Mouse (Mus musculus) heart, embryonic 14.5 days (tissue): ENCODE data around the gene Kctd7. TPM values are rescaled to one million over a fixed set of nuclear protein-coding genes. Genes with fewer than 3 reads are reported as not detected.

ENCODE experiments used
- ATAC-seq: fragments of 200-750 bp; cut with Nextera tagmentation; 2 replicates; pipeline ENCODE4 v1.8.0; 2017; ENCODE audit warnings: low read depth, moderate TSS enrichment; ENCODE audit not compliant: insufficient number of reproducible peaks, insufficient read depth, low FRiP score
- H3K27ac ChIP-seq, 2 experiments: fragments of 200-500 bp in 1 of 2; fragments of 300-500 bp in 1 of 2; sonication (generic) in 1 of 2; replicated peaks in 1 of 2; 2 replicates each; pipeline ENCODE4 v1.5.1; 2012 to 2014; ENCODE audit warnings: low read depth in 2 of 2, low read length in 2 of 2, control low read depth in 1 of 2, mild to moderate bottlenecking in 1 of 2, mixed read lengths in 1 of 2; ENCODE audit not compliant: control insufficient read depth in 1 of 2, insufficient read depth in 1 of 2
- H3K27me3 ChIP-seq: fragments of 300-500 bp; sonication (generic); 2 replicates; pipeline ENCODE4 v1.6.1; 2014; ENCODE audit warnings: mild to moderate bottlenecking, low read length, control low read depth; ENCODE audit not compliant: control insufficient read depth, insufficient read depth
- H3K36me3 ChIP-seq: fragments of 300-500 bp; sonication (generic); 2 replicates; pipeline ENCODE4 v1.6.1; 2014; ENCODE audit warnings: mild to moderate bottlenecking, control low read depth, low read length, mixed read lengths; ENCODE audit not compliant: control insufficient read depth, insufficient read depth
- H3K4me1 ChIP-seq, 2 experiments: fragments of 200-500 bp in 1 of 2; fragments of 300-500 bp in 1 of 2; sonication (generic) in 1 of 2; 2 replicates each; pipeline ENCODE4 v1.6.1; 2012 to 2014; ENCODE audit warnings: low read length in 2 of 2, control low read depth in 1 of 2, mixed read lengths in 1 of 2; ENCODE audit not compliant: control insufficient read depth in 2 of 2, insufficient read depth in 2 of 2
- H3K4me2 ChIP-seq: fragments of 300-500 bp; sonication (generic); 2 replicates; pipeline ENCODE4 v1.6.1; 2014; ENCODE audit warnings: mild to moderate bottlenecking, low read length
- H3K4me3 ChIP-seq, 2 experiments: fragments of 200-500 bp in 1 of 2; fragments of 300-500 bp in 1 of 2; sonication (generic) in 1 of 2; 2 replicates each; pipeline ENCODE4 v1.5.1; 2012 to 2014; ENCODE audit warnings: low read length in 2 of 2, mild to moderate bottlenecking in 2 of 2, control low read depth in 1 of 2, low read depth in 1 of 2, moderate library complexity in 1 of 2; ENCODE audit not compliant: control insufficient read depth in 1 of 2, insufficient read depth in 1 of 2
- H3K9ac ChIP-seq: fragments of 300-500 bp; sonication (generic); 2 replicates; pipeline ENCODE4 v1.6.1; 2014; ENCODE audit warnings: mild to moderate bottlenecking, low read length
- H3K9me3 ChIP-seq: fragments of 300-500 bp; sonication (generic); 2 replicates; pipeline ENCODE4 v1.6.1; 2016; ENCODE audit warnings: low read length, control low read depth; ENCODE audit not compliant: control insufficient read depth
- WGBS: fragments of 180-500 bp; shearing (Covaris S2); extraction: QIAGEN DNeasy Blood & Tissue Kit; methylation state at CpG from one replicate; pipeline ENCODE4 v1.1.7; 2014; 5-methylcytosine and 5-hydroxymethylcytosine counted together
- polyA plus RNA-seq: library from polyadenylated mRNA; unstranded; fragments of >200 nt; fragmentation: Nextera tagmentation; extraction: Ambion mirVana; gene quantifications from 2 replicates; pipeline ENCODE4 v1.2.1, GENCODE M21; 2014

Gene Kctd7
- polyA plus RNA-seq, 1 experiment from 2014 or later, result 4.8 TPM

DNA sequence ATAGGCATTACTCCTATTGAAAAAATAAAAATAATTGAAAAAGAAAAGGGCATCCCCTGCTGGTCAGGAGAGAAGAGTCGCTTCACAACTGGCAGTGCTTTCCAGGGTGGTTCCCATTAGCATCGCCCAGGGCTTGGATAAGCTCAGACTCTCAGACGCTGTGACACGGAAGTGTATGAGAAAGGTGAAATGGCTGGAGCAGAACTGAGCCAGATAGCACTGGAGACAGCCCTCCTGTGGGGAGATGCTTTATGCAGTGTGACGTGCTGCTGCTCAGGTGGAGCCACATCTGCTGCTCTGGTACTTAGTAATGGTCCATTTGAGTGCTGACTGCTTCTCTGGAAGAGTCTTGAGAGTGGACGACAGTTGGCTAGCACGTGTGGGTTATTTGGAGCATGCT, 35.7 kb downstream of the Kctd7 start:
- H3K36me3 ChIP-seq, result no peaks in the 10 kb centered on the region
- H3K27ac ChIP-seq, result no peak overlapping the region
- no peaks in the 10 kb centered on the region for H3K9me3 ChIP-seq
- ATAC-seq, result no peak
- H3K9ac ChIP-seq, result no peak overlapping the region
- H3K27me3 ChIP-seq, result no peaks in the 10 kb centered on the region
- H3K4me3 ChIP-seq, result no peak overlapping the region
- peaks cover 9 to 15% of the 10 kb centered on the region in 2 experiments for H3K4me1 ChIP-seq
- 56% methylated on average over 7 of the region's 7 CpGs for whole genome bisulfite sequencing
- H3K4me2 ChIP-seq, result no peak overlapping the region

DNA sequence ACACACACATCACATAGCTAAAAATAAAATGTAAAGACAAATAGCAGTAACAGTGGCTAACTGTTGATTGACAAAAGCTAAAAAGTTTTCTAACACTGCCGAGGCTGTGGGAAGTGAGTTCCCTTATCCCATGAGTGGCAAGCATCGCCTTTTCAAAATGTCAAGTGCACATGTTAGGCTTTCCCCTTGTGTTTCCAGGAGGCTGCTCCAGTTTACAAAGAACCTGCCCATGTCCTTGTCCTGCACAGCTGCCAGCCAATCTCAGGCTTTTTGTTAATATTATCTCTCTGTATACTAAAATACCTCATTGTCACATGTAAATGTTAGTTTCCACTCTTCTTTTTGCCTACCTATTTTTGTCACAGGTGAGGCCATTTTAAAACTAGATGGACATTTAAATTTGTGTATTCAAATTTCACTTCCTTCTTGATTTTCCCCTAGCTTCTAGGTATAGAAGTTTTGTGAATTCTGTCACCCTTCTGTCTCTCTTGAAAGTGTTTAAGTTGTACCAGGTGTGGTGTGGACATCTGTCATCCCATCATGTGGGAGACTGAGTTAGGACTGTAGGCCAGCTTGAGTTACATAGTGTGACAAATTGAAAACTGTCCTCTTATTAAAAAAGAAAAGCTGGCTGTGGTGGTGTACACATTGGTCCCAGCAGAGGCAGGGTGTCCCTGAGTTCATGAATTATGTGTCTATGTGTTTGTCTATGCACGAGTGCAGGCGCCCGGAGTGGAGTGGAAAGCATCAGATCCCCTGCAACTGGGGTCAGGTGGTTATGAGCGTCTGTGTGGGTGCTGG, 37.3 kb downstream of the Kctd7 start:
- H3K9ac ChIP-seq, result no peak overlapping the region
- H3K27ac ChIP-seq, result no peak overlapping the region
- WGBS, result 69% methylated on average over 6 of the region's 6 CpGs
- H3K4me2 ChIP-seq, result no peak overlapping the region
- no peak overlapping the region for H3K4me3 ChIP-seq
- no peaks in the 10 kb centered on the region for H3K9me3 ChIP-seq
- H3K4me1 ChIP-seq, result peaks cover 9 to 15% of the 10 kb centered on the region in 2 experiments
- no peaks in the 10 kb centered on the region for H3K27me3 ChIP-seq
- no peaks in the 10 kb centered on the region for H3K36me3 ChIP-seq
- ATAC-seq, result no peak

DNA sequence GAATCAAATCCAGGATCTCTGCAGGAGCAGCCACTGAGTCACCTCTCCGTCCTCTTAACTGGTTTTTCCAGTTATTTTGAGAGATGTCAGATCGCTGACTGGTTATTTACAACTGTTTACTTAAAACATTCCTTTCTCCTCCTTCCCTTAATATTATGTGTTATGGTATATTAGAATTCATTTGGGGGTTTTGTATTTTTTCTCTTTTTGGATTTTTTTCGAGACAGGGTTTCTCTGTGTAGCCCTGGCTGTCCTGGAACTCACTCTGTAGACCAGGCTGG, 37.8 kb downstream of the Kctd7 start:
- Histone ChIP-seq H3K4me1 (peaks cover 9 to 15% of the 10 kb centered on the region in 2 experiments), H3K27me3 (no peaks in the 10 kb centered on the region), H3K9me3 (no peaks in the 10 kb centered on the region), H3K4me3 (no peak overlapping the region), H3K9ac (no peak overlapping the region), H3K27ac (no peak overlapping the region), H3K36me3 (peaks cover 2% of the 10 kb centered on the region), H3K4me2 (no peak overlapping the region)
- no peak for ATAC-seq
- WGBS, result 87% methylated on average over 3 of the region's 3 CpGs

DNA sequence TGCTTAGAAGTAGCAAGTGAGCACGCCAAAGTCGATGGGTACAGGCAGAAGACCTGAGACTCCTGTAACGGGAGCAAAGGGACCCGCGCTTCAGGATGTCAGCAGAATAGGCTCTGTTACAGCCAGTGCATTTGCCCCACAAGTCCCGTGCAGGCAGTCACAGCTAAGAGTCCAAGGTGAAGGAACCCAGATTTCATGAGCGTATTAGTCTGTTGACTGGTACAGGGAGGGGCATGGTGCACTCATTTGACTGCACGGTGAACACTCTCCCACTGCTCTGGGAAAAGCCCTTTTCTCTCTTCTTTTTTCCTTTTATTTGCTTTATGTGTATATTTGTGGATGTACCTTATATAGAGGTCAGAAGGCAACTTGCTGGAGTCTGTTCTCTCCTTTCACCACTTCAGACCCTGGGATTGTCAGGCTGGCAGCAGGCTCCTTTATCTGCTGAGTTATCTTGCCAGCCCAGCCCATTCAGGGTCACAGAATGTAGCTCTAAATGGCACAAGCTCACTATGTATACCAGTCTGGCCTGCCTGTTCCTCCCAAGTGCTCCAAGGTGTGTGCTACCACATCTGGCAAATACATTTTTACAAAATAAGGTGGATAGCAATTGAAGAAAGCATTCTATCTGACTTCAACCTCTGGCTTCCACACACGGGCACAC, 39.7 kb downstream of the Kctd7 start:
- Histone ChIP-seq H3K4me2 (no peak overlapping the region), H3K4me3 (no peak overlapping the region), H3K9ac (no peak overlapping the region), H3K27me3 (no peaks in the 10 kb centered on the region), H3K4me1 (peaks cover 9 to 12% of the 10 kb centered on the region in 2 experiments), H3K27ac (no peak overlapping the region), H3K36me3 (peaks cover 9% of the 10 kb centered on the region), H3K9me3 (no peaks in the 10 kb centered on the region)
- ATAC-seq, result no peak
- 76% methylated on average over 9 of the region's 9 CpGs for WGBS

DNA sequence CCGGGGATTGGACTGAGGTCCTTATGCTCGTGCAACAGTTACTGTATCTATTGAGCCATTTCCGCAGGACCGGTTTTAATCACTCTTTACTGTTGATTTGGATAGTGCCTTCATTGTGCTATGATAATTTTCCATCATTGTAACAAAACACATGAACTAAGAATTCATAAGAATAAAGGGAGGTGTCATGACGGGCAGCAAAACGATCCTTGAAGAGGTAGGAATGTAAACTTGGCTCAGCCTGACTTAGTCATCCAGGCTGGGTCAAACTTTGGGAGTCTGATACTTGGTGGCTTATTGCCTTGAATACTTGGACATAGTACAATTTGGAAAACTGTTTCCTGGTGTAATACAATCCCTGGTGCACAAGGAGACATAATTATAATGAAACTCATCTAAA, 40.7 kb downstream of the Kctd7 start:
- H3K4me2 ChIP-seq, result no peak overlapping the region
- no peak overlapping the region for H3K27ac ChIP-seq
- peaks cover 19% of the 10 kb centered on the region for H3K36me3 ChIP-seq
- H3K27me3 ChIP-seq, result no peaks in the 10 kb centered on the region
- no peaks in the 10 kb centered on the region for H3K9me3 ChIP-seq
- H3K4me3 ChIP-seq, result no peak overlapping the region
- H3K9ac ChIP-seq, result no peak overlapping the region
- WGBS, result 81% methylated on average over 6 of the region's 6 CpGs
- H3K4me1 ChIP-seq, result peaks cover 9 to 12% of the 10 kb centered on the region in 2 experiments
- no peak for ATAC-seq

DNA sequence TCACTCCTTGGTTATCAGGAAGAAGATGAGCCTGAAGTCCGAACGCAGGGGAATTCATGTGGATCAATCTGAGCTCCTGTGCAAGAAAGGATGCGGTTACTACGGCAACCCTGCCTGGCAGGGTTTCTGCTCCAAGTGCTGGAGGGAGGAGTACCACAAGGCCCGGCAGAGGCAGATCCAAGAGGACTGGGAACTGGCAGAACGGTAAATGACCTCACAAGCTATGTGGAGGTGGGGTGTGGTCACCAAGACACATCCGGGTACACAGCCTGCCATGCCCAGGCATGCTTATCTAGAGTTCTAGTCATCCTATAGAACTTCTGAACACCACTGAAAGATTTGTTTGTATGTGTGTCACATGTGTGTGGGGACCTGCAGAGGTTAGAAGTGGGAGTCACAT, 42.7 kb downstream of the Kctd7 start:
- no peak overlapping the region for H3K9ac ChIP-seq
- WGBS, result 63% methylated on average over 7 of the region's 7 CpGs
- ATAC-seq, result no peak
- peaks cover 9 to 13% of the 10 kb centered on the region in 2 experiments for H3K4me1 ChIP-seq
- H3K36me3 ChIP-seq, result peaks cover 35% of the 10 kb centered on the region
- H3K27me3 ChIP-seq, result no peaks in the 10 kb centered on the region
- no peak overlapping the region for H3K4me2 ChIP-seq
- H3K27ac ChIP-seq, result no peak overlapping the region
- no peak overlapping the region for H3K4me3 ChIP-seq
- H3K9me3 ChIP-seq, result no peaks in the 10 kb centered on the region

DNA sequence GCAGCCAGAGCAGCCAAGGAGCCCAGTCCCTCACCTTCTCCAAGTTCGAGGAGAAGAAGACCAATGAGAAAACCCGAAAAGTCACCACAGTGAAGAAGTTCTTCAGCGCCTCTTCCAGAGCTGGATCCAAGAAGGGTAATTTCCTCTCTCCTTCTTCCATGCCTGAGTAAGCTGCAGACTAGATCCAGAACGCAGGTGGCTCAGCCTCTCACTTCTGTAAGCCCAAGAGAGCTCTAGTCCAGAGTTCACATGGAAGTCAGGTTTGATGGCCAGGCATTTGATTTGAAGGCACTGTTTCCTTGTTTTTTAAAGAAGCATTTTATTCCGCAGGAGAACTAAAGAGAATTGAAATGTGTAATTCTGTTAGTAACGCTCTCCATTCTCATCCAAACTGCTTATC, 46.2 kb downstream of the Kctd7 start:
- H3K9ac ChIP-seq, result no peak overlapping the region
- no peak overlapping the region for H3K4me3 ChIP-seq
- H3K4me1 ChIP-seq, result peaks cover 2 to 4% of the 10 kb centered on the region in 2 experiments; a peak in 3 of 4 replicates
- H3K27me3 ChIP-seq, result no peaks in the 10 kb centered on the region
- H3K36me3 ChIP-seq, result peaks cover 51% of the 10 kb centered on the region
- H3K27ac ChIP-seq, result no peak overlapping the region
- WGBS, result 93% methylated on average over 6 of the region's 6 CpGs
- no peaks in the 10 kb centered on the region for H3K9me3 ChIP-seq
- no peak overlapping the region for H3K4me2 ChIP-seq
- no peak for ATAC-seq
